Comparison of ENCODE assay signal across 7 mouse cellular contexts in the genomic region with DNA sequence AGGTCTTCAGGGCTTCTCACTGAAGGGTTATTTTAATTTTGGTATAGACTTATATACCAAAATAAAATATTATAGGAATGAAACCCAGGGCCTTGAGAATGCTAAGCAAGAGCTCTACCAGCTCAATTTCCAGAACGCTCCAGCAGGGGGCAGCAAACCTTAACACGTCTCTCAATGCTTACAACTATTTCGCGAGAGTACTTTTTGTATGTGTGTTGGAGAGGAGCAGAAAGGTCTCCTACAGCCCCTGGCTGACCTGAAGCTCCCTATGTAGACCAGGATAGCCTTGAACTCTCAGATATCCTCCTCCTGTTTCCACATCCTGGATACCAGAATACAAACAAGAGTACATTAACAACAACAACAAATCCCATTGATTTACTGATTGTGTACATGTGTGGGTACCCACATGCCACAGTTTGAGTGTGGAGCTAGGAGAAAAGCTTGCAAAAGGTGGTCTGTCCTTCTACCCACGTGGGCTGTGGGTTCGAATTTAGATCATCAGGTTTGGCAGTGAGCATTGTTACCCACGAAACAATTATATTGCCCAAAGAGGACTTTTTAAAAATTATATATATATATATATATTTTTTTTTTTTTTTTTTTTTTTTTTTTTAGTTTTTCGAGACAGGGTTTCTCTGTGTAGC. TPM values are rescaled to one million over a fixed set of nuclear protein-coding genes. Genes with fewer than 3 reads are reported as not detected.
DNase-seq lines count a peak whose midpoint lies in the region; TF ChIP-seq lines count a peak whose summit lies in the region.

No protein-coding gene starts in this region.

- H3K27me3 ChIP-seq in spleen, adult 2 months (ENCODE audit: control insufficient read depth, insufficient read depth, low read length) = no peaks in the 10 kb centered on the region

- no peaks in the 10 kb centered on the region for H3K36me3 ChIP-seq in spleen, adult 2 months (ENCODE audit: control insufficient read depth, insufficient read depth, low read length)

- DNase-seq in B cell, adult 2 months = peak; percentile 88
- peak; percentile 75 to 83 for DNase-seq in CD8-positive naive resting alpha-beta T cell, adult 2 months (ENCODE audit: low read depth in 2 of 2, low spot score in 2 of 2)
- DNase-seq in brain, embryonic 14.5 days (ENCODE audit: low read depth) = peak; percentile 90
- peak; percentile 75 to 79 for DNase-seq in frontal cortex, postnatal 25 days (ENCODE audit: low spot score in 2 of 2)
- peak; percentile 43 to 80 for DNase-seq in layer of hippocampus, adult 18-20 months (ENCODE audit: low spot score in 2 of 2)
- peak; percentile 89 for DNase-seq in lung, postnatal 14 days
- DNase-seq in spleen, adult 2 months (ENCODE audit: low read depth in 1 of 2, low spot score in 2 of 2) = peak; percentile 61 to 72

- TF ChIP-seq POLR2A in brain, embryonic 14.5 days (IDR thresholded peaks at IDR 0.05; ENCODE audit: borderline replicate concordance, extremely low read depth, insufficient read depth, insufficient read length, poor library complexity, severe bottlenecking) = no peak
- TF ChIP-seq POLR2A in spleen, adult 2 months (IDR thresholded peaks at IDR 0.05; ENCODE audit: low read depth, low read length) = no peak

- TF ChIP-seq CTCF in brain, embryonic 14.5 days (IDR thresholded peaks at IDR 0.05; ENCODE audit: borderline replicate concordance, extremely low read depth, insufficient read depth, insufficient read length) = peak; percentile 82; the same call in 1 of the 2 replicates
- peak; percentile 54; the same call in 1 of the 2 replicates for TF ChIP-seq CTCF in spleen, adult 2 months (IDR thresholded peaks at IDR 0.05; ENCODE audit: extremely low read depth, insufficient read depth, insufficient read length, insufficient replicate concordance)

- no peak overlapping the region for H3K27ac ChIP-seq in spleen, adult 2 months (ENCODE audit: insufficient read depth, low read length)

- H3K4me1 ChIP-seq in spleen, adult 2 months (ENCODE audit: control insufficient read depth, insufficient read depth, insufficient read length) = no peaks in the 10 kb centered on the region

- WGBS in spleen, adult 2 months = 15% methylated on average over 7 of the region's 8 CpGs

- no peak overlapping the region for H3K4me3 ChIP-seq in spleen, adult 2 months (ENCODE audit: extremely low read depth, insufficient read depth, insufficient read length)

RNA-seq across cellular contexts. Expression of gene Tuba1c, which starts 4.9 kb away (rescaled TPM):
- 62.6 and 100 TPM in 2 replicates for polyA plus RNA-seq in brain, embryonic 14.5 days (2012; rRNA removed)
- total RNA-seq in layer of hippocampus, adult 18-20 months (2021) = 10 to 100 TPM; 48.9 to 55.6 TPM
- 119 and 126 TPM in 2 replicates for polyA plus RNA-seq in spleen, adult 2 months (2012; rRNA removed)

RNA-seq across cellular contexts. Expression of gene Prph, which starts 30.2 kb away (rescaled TPM):
- 14.0 and 47.0 TPM in 2 replicates for polyA plus RNA-seq in brain, embryonic 14.5 days (2012; rRNA removed)
- total RNA-seq in layer of hippocampus, adult 18-20 months (2021) = 1 to 10 TPM in 1 of 2 experiments, under 1 TPM in 1; 0.61 to 1.1 TPM
- polyA plus RNA-seq in spleen, adult 2 months (2012; rRNA removed) = 0.99 and 1.4 TPM in 2 replicates

RNA-seq across cellular contexts. Expression of gene Troap, which starts 49.6 kb away (rescaled TPM):
- 12.1 and 27.9 TPM in 2 replicates for polyA plus RNA-seq in brain, embryonic 14.5 days (2012; rRNA removed)
- under 1 TPM in 1 of 2 experiments, not detected in 1; 0.72 TPM for total RNA-seq in layer of hippocampus, adult 18-20 months (2021)
- 5.9 and 7.5 TPM in 2 replicates for polyA plus RNA-seq in spleen, adult 2 months (2012; rRNA removed)
